Mouse (Mus musculus) heart, postnatal 0 days (tissue): ENCODE measurements around the gene Tbc1d8b.

Source experiments
- CTCF ChIP-seq: IDR thresholded peaks from 2 replicates; pipeline ENCODE4 v1.5.1; 2016; ENCODE audit warnings: antibody characterized with exemption, control low read depth, low read depth
- EP300 ChIP-seq: IDR thresholded peaks from 2 replicates; pipeline ENCODE4 v1.6.1; 2016; ENCODE audit warnings: antibody characterized with exemption, low read depth

- TF ChIP-seq CTCF = peak; percentile 40; the same call in 1 of the 2 replicates
- TF ChIP-seq EP300 = no peak
Measured at GRCm38 (mm10) chrX:139665829-139666228, 19.0 kb upstream of the Tbc1d8b start.
